Mouse (Mus musculus) intestine, postnatal 0 days (tissue): ENCODE results near the gene Exoc3l2. TPM values are rescaled to one million over a fixed set of nuclear protein-coding genes. Genes with fewer than 3 reads are reported as not detected.

ENCODE experiments used
- ATAC-seq: fragments of 200-750 bp; cut with Nextera tagmentation; 2 replicates; pipeline ENCODE4 v1.8.0; 2017; ENCODE audit warnings: mild to moderate bottlenecking, moderate TSS enrichment, moderate library complexity
- H3K27ac ChIP-seq: fragments of 300-500 bp; sonication (generic); 2 replicates; pipeline ENCODE4 v1.5.1; 2014; ENCODE audit warnings: mild to moderate bottlenecking, low read depth, low read length, moderate library complexity
- H3K27me3 ChIP-seq: fragments of 300-500 bp; sonication (generic); replicated peaks from 2 replicates; pipeline ENCODE4 v1.6.1; 2014; ENCODE audit warnings: low read length, mixed read lengths; ENCODE audit not compliant: control insufficient read depth, insufficient read depth
- H3K36me3 ChIP-seq: fragments of 300-500 bp; sonication (generic); 2 replicates; pipeline ENCODE4 v1.6.1; 2014; ENCODE audit warnings: mild to moderate bottlenecking, moderate library complexity; ENCODE audit not compliant: control insufficient read depth, insufficient read depth
- H3K4me1 ChIP-seq: fragments of 300-500 bp; sonication (generic); replicated peaks from 2 replicates; pipeline ENCODE4 v1.6.1; 2014; ENCODE audit warnings: antibody characterized with exemption, low read length, mixed read lengths; ENCODE audit not compliant: control insufficient read depth, insufficient read depth
- H3K4me2 ChIP-seq: fragments of 300-500 bp; sonication (generic); replicated peaks from 2 replicates; pipeline ENCODE4 v1.6.1; 2014; ENCODE audit warnings: low read depth, mild to moderate bottlenecking, moderate library complexity
- H3K4me3 ChIP-seq: fragments of 300-500 bp; sonication (generic); 2 replicates; pipeline ENCODE4 v1.5.1; 2014; ENCODE audit warnings: low read depth, low read length
- H3K9ac ChIP-seq: fragments of 300-500 bp; sonication (generic); 2 replicates; pipeline ENCODE4 v1.6.1; 2014; ENCODE audit warnings: mild to moderate bottlenecking, low read depth, low read length
- H3K9me3 ChIP-seq: fragments of 300-500 bp; sonication (generic); 2 replicates; pipeline ENCODE4 v1.6.1; 2016; ENCODE audit warnings: mixed run types; ENCODE audit not compliant: control insufficient read depth
- CTCF ChIP-seq: sonication (generic); IDR thresholded peaks from 2 replicates; pipeline ENCODE4 v1.5.1; 2016; ENCODE audit warnings: low read depth, mild to moderate bottlenecking, control low read depth, antibody characterized with exemption, moderate library complexity
- WGBS: fragments of 180-500 bp; shearing (Covaris S2); extraction: QIAGEN DNeasy Blood & Tissue Kit; methylation state at CpG from one replicate; pipeline ENCODE4 v1.1.7; 2014; 5-methylcytosine and 5-hydroxymethylcytosine counted together
- polyA plus RNA-seq: library from polyadenylated mRNA; unstranded; fragments of >200 nt; fragmentation: Nextera tagmentation; extraction: Ambion mirVana; gene quantifications from 2 replicates; pipeline ENCODE4 v1.2.1, GENCODE M21; 2015

Exoc3l2 gene
- polyA plus RNA-seq, 1 experiment from 2014 or later = 1.1 TPM

DNA sequence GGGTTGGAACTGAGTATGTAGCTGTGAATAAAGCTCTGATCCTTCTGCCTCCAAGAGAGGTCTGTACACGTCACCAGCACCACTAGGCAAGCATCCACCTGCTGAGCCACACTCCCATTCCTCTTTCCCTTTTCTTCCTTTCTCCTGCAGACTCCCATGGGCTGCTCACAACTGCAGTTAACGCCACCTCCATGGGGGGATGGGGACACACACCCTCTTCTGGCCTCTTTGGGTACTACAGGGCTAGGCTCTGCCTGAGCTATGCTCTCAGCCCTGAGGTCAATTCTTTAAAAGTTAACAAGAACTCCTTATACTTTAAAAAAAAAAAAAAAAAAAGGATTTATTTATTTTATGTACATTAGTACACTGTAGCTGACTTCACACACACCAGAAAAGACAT, 30.7 kb upstream of the Exoc3l2 start:
- TF ChIP-seq CTCF = peak; percentile 38
- no peak for ATAC-seq
- Histone ChIP-seq H3K9ac (no peak overlapping the region), H3K27ac (no peak overlapping the region), H3K9me3 (no peaks in the 10 kb centered on the region), H3K27me3 (no peaks in the 10 kb centered on the region), H3K36me3 (peaks cover 98% of the 10 kb centered on the region), H3K4me3 (no peak overlapping the region), H3K4me2 (no peak overlapping the region), H3K4me1 (no peaks in the 10 kb centered on the region)
- WGBS = 100% methylated on average over 2 of the region's 2 CpGs

DNA sequence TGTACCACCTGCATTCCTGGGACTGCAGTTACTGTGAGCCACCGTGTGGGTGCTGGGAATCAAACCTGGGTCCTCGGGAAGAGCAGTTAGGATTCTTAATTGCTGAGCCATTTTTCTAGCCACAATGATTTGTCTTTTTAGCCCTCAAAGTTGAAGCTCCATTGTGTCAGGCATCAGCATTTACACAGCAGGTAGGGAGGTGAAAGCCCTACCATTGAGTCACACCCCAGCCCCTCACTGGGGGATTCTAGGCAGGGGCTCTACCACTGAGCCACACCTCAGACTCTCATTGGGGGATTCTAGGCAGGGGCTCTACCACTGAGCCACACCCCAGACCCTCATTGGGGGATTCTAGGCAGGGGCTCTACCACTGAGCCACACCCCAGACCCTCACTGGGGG, 26.9 kb upstream of the Exoc3l2 start:
- H3K4me2 ChIP-seq = no peak overlapping the region
- 96% methylated on average over 2 of the region's 2 CpGs for WGBS
- TF ChIP-seq CTCF = no peak
- no peaks in the 10 kb centered on the region for H3K27me3 ChIP-seq
- no peak overlapping the region for H3K27ac ChIP-seq
- no peak for ATAC-seq
- H3K9ac ChIP-seq = no peak overlapping the region
- H3K36me3 ChIP-seq = peaks cover 87% of the 10 kb centered on the region
- H3K9me3 ChIP-seq = no peaks in the 10 kb centered on the region
- no peaks in the 10 kb centered on the region for H3K4me1 ChIP-seq
- H3K4me3 ChIP-seq = no peak overlapping the region

GRCm38 (mm10) chr7:19437048-19437447, 26.1 kb upstream of the Exoc3l2 start:
- 88% methylated on average over 9 of the region's 9 CpGs for WGBS

DNA sequence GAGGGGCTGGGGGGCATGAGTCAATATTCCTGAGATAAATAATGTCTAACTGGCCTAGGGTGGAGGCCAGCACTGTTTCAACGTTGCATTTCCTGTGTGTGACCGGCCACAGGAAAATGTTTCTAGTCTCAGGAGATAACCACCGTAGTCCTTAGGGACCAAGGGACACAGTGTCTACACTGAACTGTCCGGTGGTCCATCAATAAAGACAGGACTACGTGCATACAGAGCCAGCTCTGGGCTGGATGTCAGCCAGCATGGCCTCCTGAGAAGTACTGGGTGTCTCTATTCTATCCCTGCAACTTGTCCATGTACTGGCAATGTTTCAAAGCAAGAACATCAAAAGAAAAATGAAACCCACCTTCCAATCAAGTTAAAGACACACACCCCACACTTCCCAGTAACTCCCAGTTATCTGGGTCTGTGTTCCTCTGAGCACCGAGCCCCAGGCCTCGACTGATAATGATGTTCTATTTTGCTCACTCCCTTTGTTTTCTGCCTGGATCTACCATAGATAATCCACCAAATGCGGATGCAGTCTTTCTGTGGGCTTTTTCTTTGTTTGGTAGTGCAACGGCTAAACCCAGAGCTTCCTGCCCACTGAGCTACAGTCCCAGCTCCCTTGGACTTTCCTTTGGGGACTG, 21.6 kb upstream of the Exoc3l2 start:
- H3K9me3 ChIP-seq = no peaks in the 10 kb centered on the region
- no peaks in the 10 kb centered on the region for H3K4me1 ChIP-seq
- H3K9ac ChIP-seq = no peak overlapping the region
- ATAC-seq = no peak
- H3K36me3 ChIP-seq = peaks cover 73% of the 10 kb centered on the region
- no peak overlapping the region for H3K27ac ChIP-seq
- H3K4me2 ChIP-seq = no peak overlapping the region
- TF ChIP-seq CTCF = no peak
- 84% methylated on average over 9 of the region's 9 CpGs for WGBS
- H3K4me3 ChIP-seq = no peak overlapping the region
- no peaks in the 10 kb centered on the region for H3K27me3 ChIP-seq

More at GRCm38 (mm10) chr7:19437048-19437447, 26.1 kb upstream of the Exoc3l2 start:
- H3K27ac ChIP-seq = no peak overlapping the region
- no peak for ATAC-seq
- H3K36me3 ChIP-seq = peaks cover 87% of the 10 kb centered on the region
- no peaks in the 10 kb centered on the region for H3K4me1 ChIP-seq
- no peaks in the 10 kb centered on the region for H3K9me3 ChIP-seq
- H3K27me3 ChIP-seq = no peaks in the 10 kb centered on the region
- H3K4me3 ChIP-seq = no peak overlapping the region
- no peak overlapping the region for H3K9ac ChIP-seq
- H3K4me2 ChIP-seq = no peak overlapping the region
- no peak for TF ChIP-seq CTCF

- no peak overlapping the region for H3K9ac ChIP-seq
- H3K36me3 ChIP-seq = peaks cover 72% of the 10 kb centered on the region
- no peak overlapping the region for H3K27ac ChIP-seq
- H3K9me3 ChIP-seq = no peaks in the 10 kb centered on the region
- H3K4me2 ChIP-seq = no peak overlapping the region
- no peaks in the 10 kb centered on the region for H3K4me1 ChIP-seq
- WGBS = 38% methylated on average over 3 of the region's 3 CpGs
- ATAC-seq = no peak
- H3K27me3 ChIP-seq = no peaks in the 10 kb centered on the region
- H3K4me3 ChIP-seq = no peak overlapping the region
- TF ChIP-seq CTCF = peak; percentile 91
These were observed 19.8 kb upstream of the Exoc3l2 start for GRCm38 (mm10) chr7:19443344-19443743.

GRCm38 (mm10) chr7:19444801-19445200, 18.3 kb upstream of the Exoc3l2 start:
- no peak for ATAC-seq
- no peak overlapping the region for H3K4me3 ChIP-seq

More at GRCm38 (mm10) chr7:19444801-19445200, 18.3 kb upstream of the Exoc3l2 start:
- Histone ChIP-seq H3K4me2 (no peak overlapping the region), H3K9me3 (no peaks in the 10 kb centered on the region), H3K27ac (no peak overlapping the region), H3K4me1 (no peaks in the 10 kb centered on the region), H3K27me3 (no peaks in the 10 kb centered on the region), H3K36me3 (peaks cover 74% of the 10 kb centered on the region), H3K9ac (no peak overlapping the region)
- TF ChIP-seq CTCF = no peak
- WGBS = 87% methylated on average over 12 of the region's 12 CpGs
